Mouse (Mus musculus): ENCODE data around the gene Ackr3.

Gene Ackr3

GRCm38 (mm10) chr1:90230611-90231010 is 26.8 kb downstream of the Ackr3 start:
- DNase-seq (ENCODE audit: low spot score), result no peak

GRCm38 (mm10) chr1:90231591-90232490 is 28.1 kb downstream of the Ackr3 start:
- no peak for DNase-seq (ENCODE audit: low spot score)

GRCm38 (mm10) chr1:90232491-90232885 is 28.7 kb downstream of the Ackr3 start:
- no peak for DNase-seq (ENCODE audit: low spot score)

- DNase-seq (ENCODE audit: low spot score), result no peak
Measured at GRCm38 (mm10) chr1:90234620-90235054, 30.9 kb downstream of the Ackr3 start.

- no peak for DNase-seq (ENCODE audit: low spot score)
Measured at GRCm38 (mm10) chr1:90236640-90237039, 32.9 kb downstream of the Ackr3 start.

GRCm38 (mm10) chr1:90238095-90238888 is 34.5 kb downstream of the Ackr3 start:
- no peak for DNase-seq (ENCODE audit: low spot score)

- DNase-seq (ENCODE audit: low spot score), result no peak
Measured at GRCm38 (mm10) chr1:90239336-90240225, 35.8 kb downstream of the Ackr3 start.

GRCm38 (mm10) chr1:90240287-90240686 is 36.5 kb downstream of the Ackr3 start:
- DNase-seq (ENCODE audit: low spot score), result no peak

- no peak for DNase-seq (ENCODE audit: low spot score)
Measured at GRCm38 (mm10) chr1:90242444-90242989, 38.7 kb downstream of the Ackr3 start.

- no peak for DNase-seq (ENCODE audit: low spot score)
Measured at GRCm38 (mm10) chr1:90244537-90244936, 40.8 kb downstream of the Ackr3 start.

- no peak for DNase-seq (ENCODE audit: low spot score)
Measured at GRCm38 (mm10) chr1:90245533-90245932, 41.8 kb downstream of the Ackr3 start.

- DNase-seq (ENCODE audit: low spot score), result no peak
Measured at GRCm38 (mm10) chr1:90246035-90246434, 42.3 kb downstream of the Ackr3 start.

- DNase-seq (ENCODE audit: low spot score), result no peak
Measured at GRCm38 (mm10) chr1:90246800-90247199, 43.0 kb downstream of the Ackr3 start.

- no peak for DNase-seq (ENCODE audit: low spot score)
Measured at GRCm38 (mm10) chr1:90247234-90247633, 43.5 kb downstream of the Ackr3 start.

GRCm38 (mm10) chr1:90247756-90248541 is 44.2 kb downstream of the Ackr3 start:
- no peak for DNase-seq (ENCODE audit: low spot score)

GRCm38 (mm10) chr1:90248966-90249735 is 45.4 kb downstream of the Ackr3 start:
- no peak for DNase-seq (ENCODE audit: low spot score)

GRCm38 (mm10) chr1:90250419-90250818 is 46.6 kb downstream of the Ackr3 start:
- no peak for DNase-seq (ENCODE audit: low spot score)

GRCm38 (mm10) chr1:90251156-90251555 is 47.4 kb downstream of the Ackr3 start:
- no peak for DNase-seq (ENCODE audit: low spot score)

GRCm38 (mm10) chr1:90253465-90253864 is 49.7 kb downstream of the Ackr3 start:
- DNase-seq (ENCODE audit: low spot score), result no peak

- DNase-seq (ENCODE audit: low spot score), result no peak
Measured at GRCm38 (mm10) chr1:90258253-90258887, 54.6 kb downstream of the Ackr3 start.
